Mouse (Mus musculus): ENCODE measurements around the gene 6330409D20Rik. TPM values are rescaled to one million over a fixed set of nuclear protein-coding genes. Genes with fewer than 3 reads are reported as not detected.

Gene 6330409D20Rik
- polyA plus RNA-seq, 1 experiment: not detected

DNA sequence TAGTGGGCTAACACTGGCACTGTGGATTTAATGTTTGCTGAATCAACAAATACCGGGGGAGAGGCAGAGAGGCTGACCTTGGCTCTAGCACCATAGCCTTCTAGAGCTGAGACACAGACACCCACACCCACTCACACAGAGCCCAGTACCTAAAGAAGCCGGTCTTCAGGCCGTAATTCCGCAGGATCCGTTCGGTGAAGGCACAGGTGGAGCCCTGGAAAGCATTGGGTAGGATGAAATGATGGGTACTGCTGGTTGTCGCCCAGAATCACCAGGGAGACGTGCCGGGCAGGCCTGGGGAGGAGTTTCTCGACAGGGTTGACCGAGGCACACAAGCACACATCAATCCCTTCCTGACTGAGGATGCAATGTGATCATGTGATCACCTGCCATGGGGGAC, 49.8 kb downstream of the 6330409D20Rik start:
- DNase-seq: no peak
- no peak for TF ChIP-seq CTCF (conservative IDR thresholded peaks at IDR 0.05; ENCODE audit: insufficient read depth, insufficient read length, low read depth, low read length)
- no peak for TF ChIP-seq POLR2A (IDR thresholded peaks at IDR 0.05; ENCODE audit: low read depth, low read length)
- Histone ChIP-seq H3K4me1 (ENCODE audit: control insufficient read depth, insufficient read depth, low read length) (peaks cover 14% of the 10 kb centered on the region; the same call in 1 of the 2 replicates), H3K27ac (ENCODE audit: insufficient read depth, low read depth, low read length) (no peak overlapping the region), H3K27me3 (replicated peaks; ENCODE audit: control insufficient read depth, insufficient read depth, low read length) (no peaks in the 10 kb centered on the region), H3K36me3 (ENCODE audit: control insufficient read depth, insufficient read depth, low read length) (peaks cover 2% of the 10 kb centered on the region; the same call in 1 of the 2 replicates), H3K4me3 (ENCODE audit: insufficient read depth, low read depth, low read length) (no peak overlapping the region)
- 73% methylated on average over 11 of the region's 11 CpGs for WGBS

DNA sequence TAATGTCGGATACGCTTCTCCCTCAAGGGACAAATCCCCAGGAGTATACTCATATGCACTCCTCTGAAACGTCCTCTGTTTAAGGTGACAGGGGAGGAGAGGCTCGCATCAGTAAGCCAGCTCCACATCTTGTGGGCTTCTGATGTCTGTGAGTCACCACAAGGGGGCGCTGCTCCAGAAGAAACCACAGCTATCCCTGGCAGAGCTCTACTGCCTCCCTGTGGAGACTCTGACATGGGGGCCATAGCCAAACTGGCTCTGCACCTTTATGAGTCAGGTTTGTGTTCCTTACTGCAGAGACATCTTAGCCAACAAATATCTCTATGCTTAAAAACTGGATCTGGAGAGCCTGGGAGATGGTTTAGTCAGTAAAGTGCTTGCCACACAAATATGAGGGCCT, 51.4 kb downstream of the 6330409D20Rik start:
- Histone ChIP-seq H3K4me3 (ENCODE audit: insufficient read depth, low read depth, low read length) (no peak overlapping the region), H3K4me1 (ENCODE audit: control insufficient read depth, insufficient read depth, low read length) (peaks cover 14% of the 10 kb centered on the region; the same call in 1 of the 2 replicates), H3K36me3 (ENCODE audit: control insufficient read depth, insufficient read depth, low read length) (peaks cover 2% of the 10 kb centered on the region; the same call in 1 of the 2 replicates), H3K27ac (ENCODE audit: insufficient read depth, low read depth, low read length) (no peak overlapping the region), H3K27me3 (replicated peaks; ENCODE audit: control insufficient read depth, insufficient read depth, low read length) (no peaks in the 10 kb centered on the region)
- WGBS: 23% methylated on average over 5 of the region's 5 CpGs
- peak; percentile 93 for DNase-seq
- TF ChIP-seq POLR2A (IDR thresholded peaks at IDR 0.05; ENCODE audit: low read depth, low read length) (no peak), CTCF (conservative IDR thresholded peaks at IDR 0.05; ENCODE audit: insufficient read depth, insufficient read length, low read depth, low read length) (peak; percentile 100; the same call in 1 of the 2 replicates)

DNA sequence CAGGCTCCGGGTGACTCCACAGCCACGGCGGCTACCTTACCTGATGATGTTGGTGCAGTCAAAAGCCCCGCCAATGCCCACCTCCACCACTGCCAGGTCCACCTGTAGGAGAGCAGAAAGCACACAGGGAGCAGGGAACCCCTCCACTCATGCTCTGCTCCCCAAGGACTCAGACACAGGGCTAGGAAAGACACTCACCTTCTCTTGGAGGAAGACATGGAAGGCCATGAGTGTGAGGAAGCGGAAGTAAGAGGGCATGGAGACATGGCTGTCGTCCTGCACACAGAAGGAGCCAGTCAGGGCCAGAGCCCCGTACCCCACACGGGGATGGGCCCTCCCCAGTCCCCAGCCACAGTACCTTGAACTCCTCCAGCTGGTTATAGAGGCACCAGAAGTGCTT, 53.3 kb downstream of the 6330409D20Rik start:
- no peak for TF ChIP-seq POLR2A (IDR thresholded peaks at IDR 0.05; ENCODE audit: low read depth, low read length)
- H3K4me3 ChIP-seq (ENCODE audit: insufficient read depth, low read depth, low read length): no peak overlapping the region
- 95% methylated on average over 8 of the region's 8 CpGs for WGBS
- H3K36me3 ChIP-seq (ENCODE audit: control insufficient read depth, insufficient read depth, low read length): peaks cover 4% of the 10 kb centered on the region; the same call in 1 of the 2 replicates
- H3K27ac ChIP-seq (ENCODE audit: insufficient read depth, low read depth, low read length): no peak overlapping the region
- H3K4me1 ChIP-seq (ENCODE audit: control insufficient read depth, insufficient read depth, low read length): peaks cover 3% of the 10 kb centered on the region; the same call in 1 of the 2 replicates
- no peaks in the 10 kb centered on the region for H3K27me3 ChIP-seq (replicated peaks; ENCODE audit: control insufficient read depth, insufficient read depth, low read length)
- no peak for DNase-seq

DNA sequence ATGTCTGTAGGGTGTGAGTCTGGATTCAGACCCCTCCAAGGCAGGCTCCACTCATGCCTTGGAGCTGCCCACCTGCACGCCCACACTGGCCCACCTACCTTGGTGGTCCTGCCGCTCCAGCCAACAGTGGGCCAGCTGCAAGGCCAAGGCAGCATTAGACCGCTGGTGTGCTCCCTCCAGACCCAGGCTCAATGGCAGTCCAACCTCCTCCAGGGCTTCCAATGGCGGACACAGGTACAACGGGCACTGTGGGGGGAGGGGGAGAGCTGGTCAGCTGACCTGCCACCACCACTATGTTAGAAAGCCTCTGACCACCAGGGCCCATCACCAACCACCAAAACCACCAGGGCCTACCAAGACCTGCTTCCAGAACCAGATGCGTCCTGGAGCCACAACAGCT, 54.2 kb downstream of the 6330409D20Rik start:
- Histone ChIP-seq H3K4me3 (ENCODE audit: insufficient read depth, low read depth, low read length) (no peak overlapping the region), H3K27me3 (replicated peaks; ENCODE audit: control insufficient read depth, insufficient read depth, low read length) (no peaks in the 10 kb centered on the region), H3K36me3 (ENCODE audit: control insufficient read depth, insufficient read depth, low read length) (peaks cover 4% of the 10 kb centered on the region; the same call in 1 of the 2 replicates), H3K4me1 (ENCODE audit: control insufficient read depth, insufficient read depth, low read length) (no peaks in the 10 kb centered on the region; the same call in 1 of the 2 replicates), H3K27ac (ENCODE audit: insufficient read depth, low read depth, low read length) (no peak overlapping the region)
- DNase-seq: no peak
- WGBS: 83% methylated on average over 6 of the region's 6 CpGs
- TF ChIP-seq CTCF (conservative IDR thresholded peaks at IDR 0.05; ENCODE audit: insufficient read depth, insufficient read length, low read depth, low read length) (no peak), POLR2A (IDR thresholded peaks at IDR 0.05; ENCODE audit: low read depth, low read length) (no peak)

DNA sequence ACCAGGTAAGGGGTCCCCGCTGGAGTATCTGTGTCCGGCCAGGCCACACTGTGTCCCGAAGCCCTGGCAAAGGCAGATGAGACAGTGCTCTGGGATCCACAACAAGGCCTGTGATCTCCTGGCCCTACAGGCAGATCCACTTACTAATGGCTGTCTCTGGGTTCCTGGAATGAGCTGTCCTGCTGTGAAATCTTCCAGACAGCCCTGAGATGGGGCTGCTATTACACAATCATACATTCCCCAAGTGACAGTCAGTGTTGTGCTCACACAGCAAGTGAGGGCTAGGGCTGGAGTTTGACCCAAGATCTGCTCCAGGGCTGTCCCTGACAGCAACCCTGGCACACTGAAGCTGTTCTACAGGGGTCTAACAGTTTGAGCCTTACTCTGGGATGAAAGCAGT, 55.0 kb downstream of the 6330409D20Rik start:
- peaks cover 4% of the 10 kb centered on the region; the same call in 1 of the 2 replicates for H3K36me3 ChIP-seq (ENCODE audit: control insufficient read depth, insufficient read depth, low read length)
- no peaks in the 10 kb centered on the region for H3K27me3 ChIP-seq (replicated peaks; ENCODE audit: control insufficient read depth, insufficient read depth, low read length)
- H3K4me3 ChIP-seq (ENCODE audit: insufficient read depth, low read depth, low read length): no peak overlapping the region
- peak; percentile 45 for DNase-seq
- 84% methylated on average over 3 of the region's 3 CpGs for WGBS
- H3K4me1 ChIP-seq (ENCODE audit: control insufficient read depth, insufficient read depth, low read length): no peaks in the 10 kb centered on the region
- no peak overlapping the region for H3K27ac ChIP-seq (ENCODE audit: insufficient read depth, low read depth, low read length)
- TF ChIP-seq POLR2A (IDR thresholded peaks at IDR 0.05; ENCODE audit: low read depth, low read length) (no peak), CTCF (conservative IDR thresholded peaks at IDR 0.05; ENCODE audit: insufficient read depth, insufficient read length, low read depth, low read length) (no peak)

DNA sequence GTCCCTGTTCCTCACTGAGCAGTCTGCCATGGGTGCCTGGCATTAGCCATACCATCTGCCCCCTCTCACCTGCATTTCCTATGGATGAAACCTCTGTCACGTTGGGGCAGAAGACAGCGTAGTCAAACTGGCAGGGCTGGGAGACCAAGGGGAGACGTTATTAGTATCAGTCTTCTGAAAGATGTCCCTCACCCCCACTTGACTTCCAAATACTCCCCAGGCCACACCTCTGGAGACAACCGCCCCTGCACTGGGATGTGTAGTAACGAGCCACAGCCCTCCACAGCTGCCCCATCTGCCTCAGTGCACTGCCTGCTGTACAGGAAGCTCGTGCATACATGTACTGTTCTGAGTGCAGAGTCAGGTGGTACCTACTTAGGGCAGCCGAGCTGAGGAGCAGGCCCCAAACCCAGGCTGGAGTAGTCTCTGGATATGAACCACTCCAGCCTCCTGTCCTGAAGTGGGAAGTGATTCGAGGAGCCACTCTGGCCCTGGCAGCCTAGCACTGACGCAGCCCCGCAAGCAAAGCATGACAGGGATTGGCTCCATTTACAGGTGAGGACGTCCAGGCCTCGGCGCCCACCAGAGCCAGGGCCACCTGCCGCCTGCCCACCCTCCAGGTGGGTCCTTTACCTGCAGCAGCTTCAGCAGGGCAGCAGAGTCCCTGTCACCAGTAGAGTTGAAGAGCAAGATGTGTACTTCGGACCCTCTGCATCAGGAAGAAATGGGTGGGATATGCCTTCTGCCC, 56.0 kb downstream of the 6330409D20Rik start:
- DNase-seq: no peak
- peaks cover 4% of the 10 kb centered on the region; the same call in 1 of the 2 replicates for H3K36me3 ChIP-seq (ENCODE audit: control insufficient read depth, insufficient read depth, low read length)
- TF ChIP-seq POLR2A (IDR thresholded peaks at IDR 0.05; ENCODE audit: low read depth, low read length): no peak
- no peak for TF ChIP-seq CTCF (conservative IDR thresholded peaks at IDR 0.05; ENCODE audit: insufficient read depth, insufficient read length, low read depth, low read length)
- no peaks in the 10 kb centered on the region for H3K27me3 ChIP-seq (replicated peaks; ENCODE audit: control insufficient read depth, insufficient read depth, low read length)
- H3K4me1 ChIP-seq (ENCODE audit: control insufficient read depth, insufficient read depth, low read length): no peaks in the 10 kb centered on the region
- WGBS: 88% methylated on average over 15 of the region's 15 CpGs
- H3K27ac ChIP-seq (ENCODE audit: insufficient read depth, low read depth, low read length): no peak overlapping the region
- no peak overlapping the region for H3K4me3 ChIP-seq (ENCODE audit: insufficient read depth, low read depth, low read length)

DNA sequence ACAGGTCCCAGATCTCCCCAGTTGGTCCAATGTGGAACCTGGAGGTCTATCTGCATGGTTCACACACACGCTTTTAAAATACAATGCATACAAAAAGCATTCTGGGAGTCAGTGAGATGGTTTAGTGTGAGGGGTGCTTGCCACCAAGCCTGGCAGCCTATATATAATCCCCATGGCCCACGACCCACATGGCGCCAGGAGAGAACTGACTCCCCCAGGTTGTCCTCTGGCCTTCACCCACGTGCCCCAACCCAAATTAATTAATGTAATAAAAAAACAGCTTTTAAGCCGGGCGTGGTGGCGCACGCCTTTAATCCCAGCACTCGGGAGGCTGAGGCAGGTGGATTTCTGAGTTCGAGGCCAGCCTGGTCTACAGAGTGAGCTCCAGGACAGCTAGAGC, 57.1 kb downstream of the 6330409D20Rik start:
- no peak overlapping the region for H3K27ac ChIP-seq (ENCODE audit: insufficient read depth, low read depth, low read length)
- 81% methylated on average over 10 of the region's 10 CpGs for WGBS
- H3K4me1 ChIP-seq (ENCODE audit: control insufficient read depth, insufficient read depth, low read length): no peaks in the 10 kb centered on the region
- no peaks in the 10 kb centered on the region for H3K27me3 ChIP-seq (replicated peaks; ENCODE audit: control insufficient read depth, insufficient read depth, low read length)
- DNase-seq: no peak
- no peak overlapping the region for H3K4me3 ChIP-seq (ENCODE audit: insufficient read depth, low read depth, low read length)
- peaks cover 4% of the 10 kb centered on the region; the same call in 1 of the 2 replicates for H3K36me3 ChIP-seq (ENCODE audit: control insufficient read depth, insufficient read depth, low read length)
- TF ChIP-seq POLR2A (IDR thresholded peaks at IDR 0.05; ENCODE audit: low read depth, low read length) (no peak), CTCF (conservative IDR thresholded peaks at IDR 0.05; ENCODE audit: insufficient read depth, insufficient read length, low read depth, low read length) (no peak)
